Comparison of ENCODE assay signal across 7 mouse cellular contexts in genomic region chr1:63273339-63273951, GRCm38 (mm10). TPM values are rescaled to one million over a fixed set of nuclear protein-coding genes. Genes with fewer than 3 reads are reported as not detected.
DNase-seq lines count a peak whose midpoint lies in the region; ATAC-seq lines count a peak whose summit lies in the region.

No protein-coding gene starts in this region.

- peak overlapping the region; percentile 55 for H3K4me3 ChIP-seq in liver, embryonic 11.5 days (ENCODE audit: low read depth, low read length)
- peak overlapping the region; percentile 64 for H3K4me3 ChIP-seq in embryonic facial prominence, embryonic 14.5 days (ENCODE audit: low read depth, low read length)
- H3K4me3 ChIP-seq in hindbrain, embryonic 15.5 days, result peak overlapping the region; percentile 50
- peak overlapping the region; percentile 61 for H3K4me3 ChIP-seq in neural tube, embryonic 12.5 days

- WGBS in liver, embryonic 11.5 days, result under 1% methylated on average over 68 of the region's 89 CpGs
- WGBS in embryonic facial prominence, embryonic 14.5 days, result under 1% methylated on average over 12 of the region's 89 CpGs
- WGBS in hindbrain, embryonic 15.5 days, result under 1% methylated on average over 57 of the region's 89 CpGs
- under 1% methylated on average over 85 of the region's 89 CpGs for WGBS in neural tube, embryonic 12.5 days

- no peak for DNase-seq in liver, embryonic 11.5 days (ENCODE audit: low spot score)
- DNase-seq in liver, result no peak
- DNase-seq in embryonic facial prominence, embryonic 14.5 days (ENCODE audit: low spot score), result no peak
- DNase-seq in thymus, postnatal 14 days, result no peak
- no peak for DNase-seq in layer of hippocampus, adult 11-12 months (ENCODE audit: low spot score)

- H3K4me1 ChIP-seq in liver, embryonic 11.5 days (replicated peaks; ENCODE audit: control insufficient read depth, insufficient read depth, low read length), result 0 out of 2 replicates have a peak, but pooled peaks cover 3% of the 10 kb centered on the region
- H3K4me1 ChIP-seq in embryonic facial prominence, embryonic 14.5 days (ENCODE audit: control insufficient read depth, insufficient read depth, low read length), result no peaks in the 10 kb centered on the region
- no peaks in the 10 kb centered on the region for H3K4me1 ChIP-seq in hindbrain, embryonic 15.5 days (replicated peaks)
- H3K4me1 ChIP-seq in neural tube, embryonic 12.5 days, result peaks cover 7% of the 10 kb centered on the region; the same call in 1 of the 2 replicates

- peak; percentile 12; the same call in 1 of the 2 replicates for ATAC-seq in liver, embryonic 11.5 days (replicated peaks; ENCODE audit: low FRiP score)
- peak; percentile 48 for ATAC-seq in embryonic facial prominence, embryonic 14.5 days (ENCODE audit: low read depth)
- peak; percentile 39 for ATAC-seq in hindbrain, embryonic 15.5 days (ENCODE audit: low FRiP score, low read depth)
- ATAC-seq in neural tube, embryonic 12.5 days (ENCODE audit: low FRiP score, low read depth), result peak; percentile 62

- H3K27ac ChIP-seq in liver, embryonic 11.5 days (ENCODE audit: low read depth, low read length), result no peak overlapping the region; the same call in 1 of the 2 replicates
- H3K27ac ChIP-seq in embryonic facial prominence, embryonic 14.5 days (replicated peaks; ENCODE audit: low read depth, low read length), result peak overlapping the region; percentile 88
- peak overlapping the region; percentile 83 for H3K27ac ChIP-seq in hindbrain, embryonic 15.5 days (replicated peaks)
- no peak overlapping the region for H3K27ac ChIP-seq in neural tube, embryonic 12.5 days

- H3K36me3 ChIP-seq in liver, embryonic 11.5 days (ENCODE audit: control insufficient read depth, insufficient read depth, low read length), result no peaks in the 10 kb centered on the region
- no peaks in the 10 kb centered on the region for H3K36me3 ChIP-seq in embryonic facial prominence, embryonic 14.5 days (ENCODE audit: control insufficient read depth, insufficient read depth, low read length)
- H3K36me3 ChIP-seq in hindbrain, embryonic 15.5 days, result no peaks in the 10 kb centered on the region
- H3K36me3 ChIP-seq in neural tube, embryonic 12.5 days, result no peaks in the 10 kb centered on the region

- H3K27me3 ChIP-seq in liver, embryonic 11.5 days (replicated peaks; ENCODE audit: control insufficient read depth, insufficient read depth, low read length), result peaks cover 84% of the 10 kb centered on the region
- H3K27me3 ChIP-seq in embryonic facial prominence, embryonic 14.5 days (replicated peaks; ENCODE audit: control insufficient read depth, insufficient read depth, low read length), result peaks cover 73% of the 10 kb centered on the region
- H3K27me3 ChIP-seq in hindbrain, embryonic 15.5 days, result peaks cover 42% of the 10 kb centered on the region
- H3K27me3 ChIP-seq in neural tube, embryonic 12.5 days (replicated peaks), result peaks cover 50% of the 10 kb centered on the region

- peak overlapping the region; percentile 44 for H3K9ac ChIP-seq in liver, embryonic 11.5 days (ENCODE audit: low read depth, low read length)
- H3K9ac ChIP-seq in embryonic facial prominence, embryonic 14.5 days (ENCODE audit: low read depth, low read length), result peak overlapping the region; percentile 87
- H3K9ac ChIP-seq in hindbrain, embryonic 15.5 days, result peak overlapping the region; percentile 63
- peak overlapping the region; percentile 77 for H3K9ac ChIP-seq in neural tube, embryonic 12.5 days

- no peaks in the 10 kb centered on the region for H3K9me3 ChIP-seq in liver, embryonic 11.5 days (ENCODE audit: control insufficient read depth, low read length)
- no peaks in the 10 kb centered on the region for H3K9me3 ChIP-seq in embryonic facial prominence, embryonic 14.5 days (ENCODE audit: control insufficient read depth, low read length)
- no peaks in the 10 kb centered on the region for H3K9me3 ChIP-seq in hindbrain, embryonic 15.5 days
- H3K9me3 ChIP-seq in neural tube, embryonic 12.5 days, result no peaks in the 10 kb centered on the region

- H3K4me2 ChIP-seq in liver, embryonic 11.5 days, result peak overlapping the region; percentile 65
- peak overlapping the region; percentile 56 for H3K4me2 ChIP-seq in embryonic facial prominence, embryonic 14.5 days (ENCODE audit: low read depth, low read length)
- peak overlapping the region; percentile 58 for H3K4me2 ChIP-seq in hindbrain, embryonic 15.5 days
- peak overlapping the region; percentile 62 for H3K4me2 ChIP-seq in neural tube, embryonic 12.5 days (replicated peaks)

RNA-seq across cellular contexts. Expression of gene Zdbf2, which starts 0.4 kb away (rescaled TPM):
- 3.8 TPM in 2 replicates for polyA plus RNA-seq in liver, embryonic 11.5 days (2014; fragmentation: Nextera tagmentation; extraction: Ambion mirVana)
- 25.7 and 30.6 TPM in 2 replicates for polyA plus RNA-seq in embryonic facial prominence, embryonic 14.5 days (2014; fragmentation: Nextera tagmentation; extraction: Ambion mirVana)
- 30.4 and 37.8 TPM in 2 replicates for polyA plus RNA-seq in hindbrain, embryonic 15.5 days (2015; fragmentation: Nextera tagmentation; extraction: Ambion mirVana)
- polyA plus RNA-seq in neural tube, embryonic 12.5 days (2016; fragmentation: Nextera tagmentation; extraction: Ambion mirVana), result 14.7 and 19.7 TPM in 2 replicates

RNA-seq across cellular contexts. Expression of gene Gpr1, which starts 59.1 kb away (rescaled TPM):
- 0.09 and 0.14 TPM in 2 replicates for polyA plus RNA-seq in liver, embryonic 11.5 days (2014; fragmentation: Nextera tagmentation; extraction: Ambion mirVana)
- polyA plus RNA-seq in embryonic facial prominence, embryonic 14.5 days (2014; fragmentation: Nextera tagmentation; extraction: Ambion mirVana), result 0.41 and 0.64 TPM in 2 replicates
- 0.44 and 0.73 TPM in 2 replicates for polyA plus RNA-seq in hindbrain, embryonic 15.5 days (2015; fragmentation: Nextera tagmentation; extraction: Ambion mirVana)
- polyA plus RNA-seq in neural tube, embryonic 12.5 days (2016; fragmentation: Nextera tagmentation; extraction: Ambion mirVana), result 0.35 and 0.42 TPM in 2 replicates

Comparison
In these comparisons a context has a peak if more than half of its experiments do, and no peak if none do; other contexts are left out.
1. ATAC-seq: peak in every context shown above with its lines; median percentile 62 in neural tube, embryonic 12.5 days; 48 in embryonic facial prominence, embryonic 14.5 days; 39 in hindbrain, embryonic 15.5 days; 12 in liver, embryonic 11.5 days.
2. H3K27ac ChIP-seq: peak in embryonic facial prominence, embryonic 14.5 days (single experiment) and hindbrain, embryonic 15.5 days (single experiment); none in liver, embryonic 11.5 days (single experiment) and neural tube, embryonic 12.5 days (single experiment).
3. Peak in every context shown above with its lines, with median percentiles within 50 percentile points of each other: H3K4me2 ChIP-seq, H3K4me3 ChIP-seq and H3K9ac ChIP-seq.